ENCODE assay signal across 10 mouse cellular contexts in the genomic region with DNA sequence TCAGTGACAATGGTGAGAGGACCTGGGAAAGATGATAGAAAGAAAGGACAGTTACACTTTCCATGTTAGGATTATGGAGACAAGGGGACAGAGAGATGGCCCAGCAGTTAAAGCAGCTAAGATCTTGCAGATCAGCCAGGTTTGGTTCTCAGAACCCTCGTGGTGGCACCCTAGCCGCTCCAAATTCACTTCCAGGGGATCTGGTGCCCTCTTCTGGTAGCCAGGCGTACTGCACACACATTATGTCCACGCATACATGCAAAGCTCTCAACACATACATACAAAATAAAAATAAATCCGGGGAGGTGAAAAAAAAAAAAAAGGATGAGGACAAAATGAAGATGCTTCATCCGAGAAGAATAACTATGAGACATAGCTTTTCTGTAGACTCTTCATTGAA. TPM values are rescaled to one million over a fixed set of nuclear protein-coding genes. Genes with fewer than 3 reads are reported as not detected.
DNase-seq lines count a peak whose midpoint lies in the region; ATAC-seq and TF ChIP-seq lines count a peak whose summit lies in the region.
"Had no signal": no experiment of that assay in that cellular context is flagged by ENCODE, and none has a peak within 500 bp of the region (broad histone marks: within the 10 kb centered on the region; RNA-seq: fewer than 3 reads in every experiment).

No protein-coding gene starts in this region.

- H3K36me3 ChIP-seq in G1E (replicated peaks): no peaks in the 10 kb centered on the region
- H3K36me3 ChIP-seq: lung, embryonic 15.5 days; stomach, embryonic 15.5 days had no signal

- TF ChIP-seq POLR2A in brain, embryonic 14.5 days (IDR thresholded peaks at IDR 0.05; ENCODE audit: borderline replicate concordance, extremely low read depth, insufficient read depth, insufficient read length, poor library complexity, severe bottlenecking): no peak

- ATAC-seq in G1E (ENCODE audit: extremely low read depth, insufficient number of reproducible peaks, low FRiP score, poor library complexity, severe bottlenecking): no peak; the same call in 1 of the 2 replicates
- peak; percentile 74 for ATAC-seq in megakaryocyte, adult 5-6 weeks (ENCODE audit: poor library complexity, severe bottlenecking)

- H3K4me1 ChIP-seq in G1E (ENCODE audit: insufficient read depth, low read depth, low read length): no peaks in the 10 kb centered on the region
- H3K4me1 ChIP-seq: stomach, embryonic 15.5 days had no signal

- TF ChIP-seq CTCF in layer of hippocampus, adult 2 months (conservative IDR thresholded peaks at IDR 0.05): peak; percentile 80
- TF ChIP-seq CTCF in G1E (IDR thresholded peaks at IDR 0.05; ENCODE audit: low read depth, low read length): peak; percentile 36; the same call in 1 of the 2 replicates
- TF ChIP-seq CTCF in brain, embryonic 14.5 days (IDR thresholded peaks at IDR 0.05; ENCODE audit: borderline replicate concordance, extremely low read depth, insufficient read depth, insufficient read length): peak; percentile 65; the same call in 1 of the 2 replicates

- H3K9me3 ChIP-seq in G1E (replicated peaks): peaks cover 23% of the 10 kb centered on the region
- H3K9me3 ChIP-seq: lung, embryonic 15.5 days; stomach, embryonic 15.5 days had no signal

- H3K4me3 ChIP-seq in layer of hippocampus, adult 2 months: no peak overlapping the region
- no peak overlapping the region for H3K4me3 ChIP-seq in G1E (ENCODE audit: low read depth, low read length)
- H3K4me3 ChIP-seq: lung, embryonic 15.5 days; stomach, embryonic 15.5 days had no signal

- DNase-seq in layer of hippocampus, adult 2 months (ENCODE audit: low spot score in 2 of 2): peak in 1 of 2 experiments; percentile 27
- no peak for DNase-seq in layer of hippocampus, adult 8-10 months (ENCODE audit: low spot score in 2 of 2)
- no peak for DNase-seq in G1E (ENCODE audit: low spot score)
- no peak for DNase-seq in brain, embryonic 14.5 days (ENCODE audit: low read depth)
- no peak for DNase-seq in yolk sac, embryonic 10.5 days (ENCODE audit: low spot score)
- DNase-seq in cerebellum, adult 9-11 months: no peak

- no peak overlapping the region for H3K27ac ChIP-seq in layer of hippocampus, adult 2 months
- H3K27ac ChIP-seq: lung, embryonic 15.5 days; stomach, embryonic 15.5 days had no signal

- no peaks in the 10 kb centered on the region for H3K27me3 ChIP-seq in G1E (ENCODE audit: insufficient read depth, low read length)
- H3K27me3 ChIP-seq: lung, embryonic 15.5 days; stomach, embryonic 15.5 days had no signal

RNA-seq across cellular contexts. Expression of gene Etnppl, which starts 40.6 kb away (rescaled TPM):
- 1 to 10 TPM; 8.1 to 8.4 TPM for total RNA-seq in layer of hippocampus, adult 2 months (2021)
- total RNA-seq in layer of hippocampus, adult 8-10 months (2022): 10 to 100 TPM in 1 of 4 experiments, 1 to 10 TPM in 3; 5.9 to 15.7 (median 6.7) TPM
- total RNA-seq in G1E (2014; fragmentation: Nextera tagmentation) (not detected in 2 replicates), G1E (2017) (0.17 and 0.22 TPM in 2 replicates)
- not detected in 2 replicates for polyA plus RNA-seq in G1E (2012)
- 0.03 TPM in 1 of 2 replicates, not detected in the other for polyA plus RNA-seq in brain, embryonic 14.5 days (2012; rRNA removed)
- not detected in 2 replicates for total RNA-seq in megakaryocyte, adult 5-6 weeks (2015)
- total RNA-seq in megakaryocyte, adult 5-6 weeks (2017): not detected in 2 replicates
- polyA plus RNA-seq: gonadal fat pad, adult 2 months; lung, embryonic 15.5 days had no signal

Comparison
In these comparisons a context has a peak if more than half of its experiments do, and no peak if none do; other contexts are left out.
1. RNA of gene Etnppl, which starts 40.6 kb away (total RNA-seq): 8.1 to 8.4 TPM in layer of hippocampus, adult 2 months and 5.9 to 15.7 TPM in layer of hippocampus, adult 8-10 months; 0.17 to 0.22 TPM in G1E and not detected in megakaryocyte, adult 5-6 weeks; every median in the first group is over 4 times any median in the second.
2. Peak in every context shown above with its lines, with median percentiles within 50 percentile points of each other: CTCF ChIP-seq.